Mouse (Mus musculus) stomach, postnatal 0 days (tissue): ENCODE data around the gene Ctdspl. TPM values are rescaled to one million over a fixed set of nuclear protein-coding genes. Genes with fewer than 3 reads are reported as not detected.

Experiments
- ATAC-seq: fragments of 200-750 bp; cut with Nextera tagmentation; 2 replicates; pipeline ENCODE4 v1.8.0; 2017; ENCODE audit not compliant: low FRiP score, low TSS enrichment
- DNase-seq: peaks from one replicate; pipeline ENCODE4 v3.0.0-alpha.2; 2016; ENCODE audit warnings: low spot score
- H3K27ac ChIP-seq: fragments of 300-500 bp; sonication (generic); replicated peaks from 2 replicates; pipeline ENCODE4 v1.5.1; 2014; ENCODE audit warnings: mild to moderate bottlenecking, control low read depth
- H3K27me3 ChIP-seq: fragments of 300-500 bp; sonication (generic); 2 replicates; pipeline ENCODE4 v1.6.1; 2014; ENCODE audit warnings: low read length; ENCODE audit not compliant: control insufficient read depth, insufficient read depth
- H3K36me3 ChIP-seq: fragments of 300-500 bp; sonication (generic); 2 replicates; pipeline ENCODE4 v1.6.1; 2014; ENCODE audit warnings: low read length, mixed read lengths; ENCODE audit not compliant: control insufficient read depth, insufficient read depth
- H3K4me1 ChIP-seq: fragments of 300-500 bp; sonication (generic); replicated peaks from 2 replicates; pipeline ENCODE4 v1.6.1; 2014; ENCODE audit warnings: antibody characterized with exemption; ENCODE audit not compliant: control insufficient read depth, insufficient read depth
- H3K4me2 ChIP-seq: fragments of 300-500 bp; sonication (generic); replicated peaks from 2 replicates; pipeline ENCODE4 v1.6.1; 2014; ENCODE audit warnings: low read depth, mild to moderate bottlenecking, control low read depth, moderate library complexity
- H3K4me3 ChIP-seq: fragments of 300-500 bp; sonication (generic); 2 replicates; pipeline ENCODE4 v1.5.1; 2014; ENCODE audit warnings: low read depth, low read length, control low read depth
- H3K9ac ChIP-seq: fragments of 300-500 bp; sonication (generic); 2 replicates; pipeline ENCODE4 v1.6.1; 2014; ENCODE audit warnings: mild to moderate bottlenecking, low read length, control low read depth, mixed read lengths
- H3K9me3 ChIP-seq: fragments of 300-500 bp; sonication (generic); 2 replicates; pipeline ENCODE4 v1.6.1; 2016; ENCODE audit warnings: low read length; ENCODE audit not compliant: control insufficient read depth
- CTCF ChIP-seq: IDR thresholded peaks from 2 replicates; pipeline ENCODE4 v1.5.1; 2016; ENCODE audit warnings: antibody characterized with exemption, low read depth, mild to moderate bottlenecking, moderate library complexity
- EP300 ChIP-seq: optimal IDR thresholded peaks from 2 replicates; pipeline ENCODE3; 2016; ENCODE audit warnings: antibody characterized with exemption
- WGBS: fragments of 180-500 bp; shearing (Covaris S2); extraction: QIAGEN DNeasy Blood & Tissue Kit; methylation state at CpG from one replicate; pipeline ENCODE4 v1.1.7; 2014; 5-methylcytosine and 5-hydroxymethylcytosine counted together
- polyA plus RNA-seq: library from polyadenylated mRNA; unstranded; fragments of >200 nt; fragmentation: Nextera tagmentation; extraction: Ambion mirVana; gene quantifications from 2 replicates; pipeline ENCODE4 v1.2.1, GENCODE M21; 2015

Gene Ctdspl
- polyA plus RNA-seq, 1 experiment from 2014 or later = 7.4 TPM

- no peak overlapping the region for H3K9ac ChIP-seq
- 73% methylated on average over 12 of the region's 12 CpGs for WGBS
- H3K4me1 ChIP-seq = no peaks in the 10 kb centered on the region
- no peaks in the 10 kb centered on the region for H3K36me3 ChIP-seq
- ATAC-seq = no peak
- H3K27me3 ChIP-seq = no peaks in the 10 kb centered on the region
- no peaks in the 10 kb centered on the region for H3K9me3 ChIP-seq
- H3K27ac ChIP-seq = no peak overlapping the region
- no peak overlapping the region for H3K4me2 ChIP-seq
- H3K4me3 ChIP-seq = no peak overlapping the region
- TF ChIP-seq CTCF (no peak), EP300 (no peak)
- DNase-seq = no peak
These were observed 9.8 kb downstream of the Ctdspl start for GRCm38 (mm10) chr9:118936071-118936470.

GRCm38 (mm10) chr9:118937515-118937914 is 11.3 kb downstream of the Ctdspl start:
- no peak overlapping the region for H3K27ac ChIP-seq

GRCm38 (mm10) chr9:118939410-118939809 is 13.2 kb downstream of the Ctdspl start:
- Histone ChIP-seq H3K27ac (no peak overlapping the region), H3K9me3 (no peaks in the 10 kb centered on the region), H3K4me1 (no peaks in the 10 kb centered on the region), H3K4me3 (no peak overlapping the region), H3K9ac (no peak overlapping the region), H3K36me3 (no peaks in the 10 kb centered on the region), H3K27me3 (no peaks in the 10 kb centered on the region), H3K4me2 (no peak overlapping the region)
- no peak for TF ChIP-seq CTCF
- WGBS = 30% methylated on average over 13 of the region's 13 CpGs
- ATAC-seq (no peak), DNase-seq (no peak)

More at GRCm38 (mm10) chr9:118937515-118937914, 11.3 kb downstream of the Ctdspl start:
- Histone ChIP-seq H3K9ac (no peak overlapping the region), H3K36me3 (no peaks in the 10 kb centered on the region), H3K9me3 (no peaks in the 10 kb centered on the region), H3K4me1 (no peaks in the 10 kb centered on the region), H3K27me3 (no peaks in the 10 kb centered on the region), H3K4me2 (no peak overlapping the region), H3K4me3 (no peak overlapping the region)
- WGBS = 63% methylated on average over 3 of the region's 3 CpGs
- ATAC-seq (0 out of 2 replicates have a peak, but pooled peaks have one; percentile 18), DNase-seq (no peak)
- TF ChIP-seq CTCF (no peak), EP300 (no peak)

GRCm38 (mm10) chr9:118939831-118940230 is 13.6 kb downstream of the Ctdspl start:
- Histone ChIP-seq H3K4me2 (no peak overlapping the region), H3K36me3 (no peaks in the 10 kb centered on the region), H3K9me3 (no peaks in the 10 kb centered on the region), H3K27ac (no peak overlapping the region), H3K9ac (no peak overlapping the region), H3K27me3 (no peaks in the 10 kb centered on the region), H3K4me3 (no peak overlapping the region), H3K4me1 (no peaks in the 10 kb centered on the region)
- 65% methylated on average over 12 of the region's 12 CpGs for WGBS
- DNase-seq (no peak), ATAC-seq (no peak)
- TF ChIP-seq CTCF (no peak), EP300 (no peak)

GRCm38 (mm10) chr9:118940591-118941207 is 14.4 kb downstream of the Ctdspl start:
- ATAC-seq (no peak), DNase-seq (no peak)
- no peak for TF ChIP-seq CTCF
- no peak for TF ChIP-seq EP300
- Histone ChIP-seq H3K4me1 (no peaks in the 10 kb centered on the region), H3K27ac (0 out of 2 replicates have a peak overlapping the region, but pooled peaks have one; percentile 24), H3K9me3 (no peaks in the 10 kb centered on the region), H3K9ac (no peak overlapping the region), H3K4me2 (no peak overlapping the region), H3K4me3 (no peak overlapping the region), H3K27me3 (no peaks in the 10 kb centered on the region), H3K36me3 (no peaks in the 10 kb centered on the region)
- WGBS = 65% methylated on average over 12 of the region's 12 CpGs

GRCm38 (mm10) chr9:118942030-118942429 is 15.8 kb downstream of the Ctdspl start:
- WGBS = 77% methylated on average over 4 of the region's 4 CpGs
- no peaks in the 10 kb centered on the region for H3K27me3 ChIP-seq
- TF ChIP-seq EP300 (no peak), CTCF (no peak)
- no peaks in the 10 kb centered on the region for H3K4me1 ChIP-seq
- H3K4me3 ChIP-seq = no peak overlapping the region
- H3K4me2 ChIP-seq = no peak overlapping the region
- H3K9ac ChIP-seq = no peak overlapping the region
- ATAC-seq = no peak
- DNase-seq = no peak
- no peak overlapping the region for H3K27ac ChIP-seq
- no peaks in the 10 kb centered on the region for H3K36me3 ChIP-seq
- no peaks in the 10 kb centered on the region for H3K9me3 ChIP-seq
